Mouse (Mus musculus) right cerebral cortex, postnatal 14 days (tissue): ENCODE measurements around the gene Syncrip.
"Not testable (repeated sequence)": the region's sequence is repeated elsewhere in the genome, so short reads cannot be mapped to it uniquely, and the experiment has no call there.

Experiments used
- DNase-seq: peaks from one replicate; pipeline ENCODE4 v3.0.0; 2022

Syncrip gene

GRCm38 (mm10) chr9:88481791-88482160 lies 598 bp downstream of the Syncrip start:
- no peak for DNase-seq

GRCm38 (mm10) chr9:88481061-88481790 lies 1.1 kb downstream of the Syncrip start:
- DNase-seq = peak; percentile 52

DNA sequence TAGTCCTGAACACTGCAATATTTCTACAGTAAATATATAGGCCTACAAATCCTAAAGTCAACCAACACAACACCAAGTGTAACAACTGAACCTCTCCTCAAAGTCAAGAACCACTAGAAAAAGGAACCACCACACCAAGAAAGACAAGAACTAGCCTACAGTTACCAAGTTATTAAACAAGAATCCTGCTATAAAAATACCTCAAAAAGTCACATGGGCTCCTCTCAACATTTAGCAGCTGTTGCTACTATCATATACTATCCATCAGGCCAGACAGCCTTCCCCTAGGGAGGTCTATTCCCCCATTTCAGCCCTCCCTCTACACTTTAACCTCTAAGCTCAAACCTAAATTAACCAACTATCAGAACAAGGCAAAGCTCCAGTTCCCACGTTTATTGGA lies 2.3 kb downstream of the Syncrip start:
- DNase-seq = no peak

DNA sequence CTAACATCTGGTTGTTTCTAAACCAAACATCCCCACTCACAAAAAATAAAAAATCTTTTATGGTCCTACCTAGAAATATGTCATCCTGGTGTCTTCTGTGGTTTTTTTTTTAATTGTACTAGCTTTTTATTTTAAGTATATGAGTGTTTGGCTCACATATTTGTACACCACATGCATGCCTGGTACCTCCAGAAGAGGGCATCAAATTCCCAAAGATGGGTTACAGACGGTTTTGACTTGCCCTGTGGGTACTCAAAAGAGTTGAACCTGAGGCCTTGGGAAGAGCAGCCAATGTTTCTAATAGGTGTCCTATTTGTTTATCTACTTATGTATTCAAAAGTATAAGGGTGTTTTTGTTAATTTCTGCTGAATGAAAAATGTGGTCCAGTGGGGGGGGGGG lies 6.2 kb downstream of the Syncrip start:
- DNase-seq = no peak

DNA sequence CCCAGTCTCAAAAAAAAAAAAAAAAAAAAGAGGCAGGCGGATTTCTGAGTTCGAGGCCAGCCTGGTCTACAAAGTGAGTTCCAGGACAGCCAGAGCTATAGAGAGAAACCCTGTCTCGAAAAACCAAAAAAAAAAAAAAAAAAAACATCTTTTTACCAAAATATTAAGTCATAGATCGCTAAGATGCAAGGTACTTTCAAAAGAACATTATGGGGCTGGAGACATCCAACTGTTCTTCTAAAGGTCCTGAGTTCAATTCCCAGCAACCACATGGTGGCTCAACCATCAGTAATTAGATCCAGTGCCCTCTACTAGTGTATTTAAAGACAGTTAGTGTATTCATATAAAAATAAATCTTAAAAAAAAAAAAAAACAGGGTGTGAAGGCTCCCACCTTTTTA lies 21.4 kb downstream of the Syncrip start:
- not testable (repeated sequence) for DNase-seq

GRCm38 (mm10) chr9:88439991-88440390 lies 42.4 kb downstream of the Syncrip start:
- no peak for DNase-seq

DNA sequence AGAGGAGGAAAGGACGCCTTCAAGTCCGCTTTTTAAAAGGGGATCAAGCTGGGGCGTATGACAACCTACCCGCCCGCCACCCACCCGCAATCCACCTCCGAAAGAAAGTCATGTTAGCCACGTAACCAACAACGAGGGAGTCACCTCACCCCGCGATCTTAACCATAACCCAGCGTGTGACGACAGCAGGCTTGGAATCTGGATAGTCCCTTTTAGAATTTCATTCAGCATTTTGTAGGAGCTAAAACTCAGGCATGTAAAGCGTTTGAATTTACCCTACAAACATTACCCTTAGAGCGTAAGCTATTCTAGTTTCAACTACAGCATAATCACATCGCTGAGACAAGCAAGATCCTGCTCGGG lies 43.2 kb downstream of the Syncrip start:
- no peak for DNase-seq

DNA sequence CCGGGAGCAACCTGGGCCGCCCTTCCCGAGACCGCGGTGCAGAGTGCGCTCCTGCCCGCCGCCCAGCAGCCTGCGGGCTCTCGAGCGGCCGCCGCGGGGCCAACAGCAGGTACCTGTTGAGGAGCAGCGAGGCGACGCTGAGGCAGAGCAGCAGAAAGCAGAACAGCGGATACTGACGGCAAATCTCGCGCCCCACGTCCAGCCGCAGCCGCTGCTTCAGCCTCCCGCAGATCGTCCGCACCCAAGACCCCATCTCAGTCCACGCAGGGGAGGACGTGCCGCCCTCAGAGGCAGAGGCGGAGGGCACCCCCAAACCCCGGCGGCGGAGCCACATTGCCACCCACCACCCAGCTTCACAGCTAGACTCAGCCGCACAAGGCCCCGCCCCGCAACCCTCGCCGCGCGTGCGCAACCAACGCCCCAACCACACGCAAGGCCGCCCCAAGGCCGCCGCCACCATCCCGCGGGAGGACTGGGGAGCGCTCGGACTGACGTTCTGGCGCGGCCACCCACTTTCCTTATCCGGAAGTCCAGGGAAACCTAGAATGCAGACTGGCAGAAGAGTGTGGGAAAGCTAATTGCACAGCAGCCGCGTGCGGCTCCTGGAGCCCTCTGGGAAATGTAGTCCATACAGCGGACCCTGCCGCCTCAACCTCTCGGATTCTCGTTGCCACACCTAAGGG lies 43.7 kb downstream of the Syncrip start, which contains the start of gene Snx14:
Snx14 (minus strand) TSS at position 404 of the 683 bp plus-strand sequence.
- peak; percentile 96 for DNase-seq

DNA sequence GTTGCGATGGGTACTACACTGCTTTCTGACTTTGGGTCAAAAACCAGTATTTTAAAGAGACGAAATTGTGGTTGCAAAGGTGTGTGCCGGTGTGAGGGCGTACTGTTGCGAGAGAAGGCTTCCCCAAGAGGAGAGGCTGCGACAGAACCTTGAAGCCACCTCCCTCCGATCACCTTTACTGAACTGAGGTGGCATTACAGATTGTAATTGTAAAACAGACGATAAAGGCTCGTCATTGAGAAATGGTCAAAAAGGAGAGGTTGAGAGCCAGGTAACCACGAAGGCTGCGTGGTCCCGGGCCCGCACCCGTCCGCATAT lies 44.2 kb downstream of the Syncrip start:
- no peak for DNase-seq

DNA sequence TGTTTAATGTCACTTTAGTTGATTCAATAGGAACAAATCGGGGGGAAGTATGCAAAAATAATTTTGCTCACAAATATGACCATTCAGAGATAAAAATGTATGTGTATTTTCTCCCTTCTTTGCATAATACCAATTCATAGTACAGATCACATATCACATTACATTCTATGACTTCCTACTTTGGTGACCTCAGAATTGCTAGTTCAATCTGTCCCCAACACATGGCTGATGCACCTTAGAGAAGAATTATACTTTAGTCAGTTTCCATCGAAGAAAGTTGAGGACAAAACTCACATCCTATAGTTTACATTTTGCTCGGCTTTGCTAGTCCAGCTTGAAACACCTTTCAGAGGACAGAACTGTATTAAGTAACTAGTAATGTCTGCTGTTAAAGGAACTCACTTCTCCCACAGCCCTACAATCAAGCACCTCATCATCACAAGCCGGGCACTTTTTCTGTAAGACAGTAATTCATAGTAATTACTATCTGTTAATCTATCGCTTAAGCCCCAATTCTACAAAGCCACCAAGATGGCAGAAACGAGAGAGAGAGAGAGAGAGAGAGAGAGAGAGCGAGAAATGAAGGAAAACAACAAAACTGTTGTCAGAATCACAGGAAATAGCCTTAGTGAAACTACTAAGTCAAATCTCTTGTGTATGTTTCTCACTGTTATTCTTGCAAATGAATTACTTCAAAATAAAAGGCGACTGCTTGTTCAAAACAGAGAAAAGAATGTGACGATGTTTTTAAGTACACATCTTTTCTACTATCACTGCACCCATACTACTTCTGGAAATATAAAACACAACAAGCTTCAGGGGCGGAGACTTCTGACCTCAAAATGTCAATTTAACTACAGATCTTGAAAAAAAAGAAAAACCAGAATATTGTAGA lies 44.8 kb downstream of the Syncrip start:
- DNase-seq = no peak

DNA sequence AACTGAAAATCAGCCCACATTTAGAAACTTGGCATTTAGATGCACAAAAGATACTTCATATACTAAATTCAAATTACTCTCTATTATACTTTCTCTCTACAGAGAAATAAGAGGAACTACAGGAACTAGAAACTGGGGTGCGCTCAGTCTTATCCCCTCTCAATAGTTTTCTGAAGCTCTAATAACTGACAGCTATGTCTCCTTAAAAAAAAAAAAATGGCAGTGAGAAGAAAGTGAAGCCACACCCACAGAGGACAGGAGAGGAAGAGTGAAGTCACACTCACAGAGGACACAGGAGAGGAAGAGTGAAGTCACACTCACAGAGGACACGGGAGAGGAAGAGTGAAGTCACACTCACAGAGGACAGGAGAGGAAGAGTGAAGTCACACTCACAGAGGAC lies 58.0 kb downstream of the Syncrip start:
- no peak for DNase-seq

DNA sequence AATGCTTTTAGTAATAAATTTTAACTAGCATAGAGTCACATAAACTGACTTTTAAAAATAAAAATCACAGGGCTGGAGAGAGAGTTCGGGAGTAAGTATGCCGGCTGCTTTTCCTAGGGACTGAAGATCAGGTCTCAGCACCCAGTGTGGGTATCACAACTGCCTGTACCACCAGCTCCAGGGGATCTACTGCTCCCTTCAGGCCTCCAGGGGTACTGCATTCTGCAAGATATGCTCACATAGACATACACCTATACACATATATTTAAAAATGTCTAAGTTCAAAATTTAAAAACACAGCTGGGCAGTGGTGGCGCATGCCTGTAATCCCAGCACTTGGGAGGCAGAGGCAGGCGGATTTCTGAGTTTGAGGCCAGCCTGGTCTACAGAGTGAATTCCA lies 59.9 kb downstream of the Syncrip start:
- no peak for DNase-seq

DNA sequence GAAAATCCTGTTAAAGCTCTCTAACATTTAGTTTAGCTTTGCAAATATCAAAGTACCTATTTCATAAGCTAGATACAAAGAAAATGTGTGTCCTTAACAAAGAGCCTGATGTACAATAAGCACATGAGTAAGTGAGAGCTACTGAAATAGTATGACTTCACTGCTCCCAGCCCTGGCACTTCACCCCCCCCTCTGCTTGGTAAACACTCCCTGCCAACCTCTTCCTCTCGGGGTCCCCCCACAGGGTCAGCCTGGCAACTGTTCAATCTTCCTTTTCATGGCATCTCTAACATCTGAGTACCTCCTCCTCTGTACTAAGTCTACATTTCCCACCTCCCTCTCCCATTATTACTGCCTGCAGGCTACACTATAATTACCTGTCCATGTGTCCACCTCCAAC lies 65.6 kb downstream of the Syncrip start:
- DNase-seq = no peak

DNA sequence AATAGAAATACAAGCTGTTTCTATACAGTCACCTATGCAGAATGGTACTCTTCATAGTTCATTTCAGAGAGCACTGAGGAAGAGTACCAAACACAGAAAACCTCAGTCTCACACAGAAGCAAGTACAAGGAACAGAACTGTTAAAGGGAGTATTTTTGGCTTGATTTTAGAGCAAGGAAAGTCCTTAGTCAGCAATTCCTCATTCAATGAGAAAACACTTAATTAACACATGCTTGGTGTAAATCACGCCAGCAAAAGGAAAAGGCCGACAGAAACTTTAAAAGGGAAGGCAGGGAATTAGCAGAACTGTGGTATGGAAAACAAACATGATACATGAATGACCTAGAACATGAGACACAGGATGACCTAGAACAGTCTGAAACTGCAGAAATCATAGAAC lies 72.4 kb downstream of the Syncrip start:
- no peak for DNase-seq

DNA sequence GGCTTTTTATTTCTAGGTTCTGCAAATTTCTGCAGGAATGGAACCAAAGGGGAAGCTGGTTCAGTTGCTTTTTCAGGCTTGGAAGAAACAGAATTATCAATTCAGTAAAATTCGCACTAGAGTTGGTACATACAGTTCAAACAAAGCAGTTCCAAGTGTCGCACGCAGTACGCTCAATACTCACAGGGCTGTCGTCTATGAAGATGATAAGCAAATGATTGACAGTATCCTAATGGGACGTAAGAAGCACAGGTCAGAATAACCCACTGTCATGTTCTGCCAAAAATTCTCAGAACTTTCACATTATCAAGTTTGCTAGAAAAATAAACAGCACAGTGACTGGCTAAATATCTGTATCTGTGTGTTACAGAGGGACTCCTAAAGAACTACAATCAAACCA lies 77.9 kb downstream of the Syncrip start:
- no peak for DNase-seq

GRCm38 (mm10) chr9:88404088-88404487 lies 78.3 kb downstream of the Syncrip start:
- DNase-seq = peak; percentile 8

- no peak for DNase-seq
Observed at GRCm38 (mm10) chr9:88398461-88398860, 83.9 kb downstream of the Syncrip start.
